Mouse (Mus musculus) gastrocnemius, postnatal 25 days (tissue): ENCODE data around the gene Gipc2. TPM values are rescaled to one million over a fixed set of nuclear protein-coding genes. Genes with fewer than 3 reads are reported as not detected.
"Not testable (repeated sequence)": the region's sequence is repeated elsewhere in the genome, so short reads cannot be mapped to it uniquely, and the experiment has no call there.

Source experiments
- DNase-seq: peaks from one replicate; pipeline ENCODE4 v3.0.0; 2022
- total RNA-seq, 2 experiments: library from RNA; stranded (reverse); gene quantifications; 1 replicate in 1 of 2; 2 replicates in 1 of 2; pipeline ENCODE4 v1.2.3; 2021

The Gipc2 gene
- total RNA-seq, 2 experiments from 2014 or later, result 0.24 to 0.59 TPM

DNA sequence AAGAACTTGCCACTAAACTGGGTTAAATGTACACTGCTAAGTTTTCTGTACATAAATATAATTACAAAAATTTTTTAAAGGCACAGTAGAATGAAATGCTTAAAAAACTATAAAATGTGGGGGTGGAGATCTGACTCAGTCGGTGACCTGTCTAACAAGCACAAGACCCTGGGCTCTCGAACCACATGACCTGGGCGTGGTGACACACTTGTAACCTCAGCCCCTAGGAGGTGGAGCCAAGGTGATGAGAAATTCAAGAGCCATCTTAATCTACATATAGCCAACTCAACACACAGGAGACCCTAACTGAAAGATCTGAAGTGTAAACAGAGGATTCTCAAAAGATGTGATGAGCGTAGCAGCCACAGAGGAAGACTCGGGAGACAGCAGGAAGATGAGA lies 11.9 kb downstream of the Gipc2 start:
- no peak for DNase-seq

- no peak for DNase-seq
Measured at GRCm38 (mm10) chr3:152153152-152153551, 12.9 kb downstream of the Gipc2 start.

DNA sequence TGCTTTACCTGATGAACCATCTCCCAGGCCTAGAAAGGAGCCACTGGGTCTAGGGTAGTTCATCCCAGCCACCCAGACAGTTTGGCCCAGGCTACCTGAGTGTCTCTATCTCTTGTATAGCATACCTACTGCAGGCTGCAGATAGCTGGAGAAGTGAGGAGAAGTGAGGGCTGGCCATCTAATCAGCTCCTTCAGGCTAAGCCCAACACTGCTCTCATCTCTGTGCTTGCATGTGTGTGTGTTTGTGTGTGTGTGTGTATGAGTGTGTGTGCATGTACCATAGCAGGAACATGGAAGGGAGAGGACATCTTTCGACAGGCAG lies 13.6 kb downstream of the Gipc2 start:
- DNase-seq, result no peak

DNA sequence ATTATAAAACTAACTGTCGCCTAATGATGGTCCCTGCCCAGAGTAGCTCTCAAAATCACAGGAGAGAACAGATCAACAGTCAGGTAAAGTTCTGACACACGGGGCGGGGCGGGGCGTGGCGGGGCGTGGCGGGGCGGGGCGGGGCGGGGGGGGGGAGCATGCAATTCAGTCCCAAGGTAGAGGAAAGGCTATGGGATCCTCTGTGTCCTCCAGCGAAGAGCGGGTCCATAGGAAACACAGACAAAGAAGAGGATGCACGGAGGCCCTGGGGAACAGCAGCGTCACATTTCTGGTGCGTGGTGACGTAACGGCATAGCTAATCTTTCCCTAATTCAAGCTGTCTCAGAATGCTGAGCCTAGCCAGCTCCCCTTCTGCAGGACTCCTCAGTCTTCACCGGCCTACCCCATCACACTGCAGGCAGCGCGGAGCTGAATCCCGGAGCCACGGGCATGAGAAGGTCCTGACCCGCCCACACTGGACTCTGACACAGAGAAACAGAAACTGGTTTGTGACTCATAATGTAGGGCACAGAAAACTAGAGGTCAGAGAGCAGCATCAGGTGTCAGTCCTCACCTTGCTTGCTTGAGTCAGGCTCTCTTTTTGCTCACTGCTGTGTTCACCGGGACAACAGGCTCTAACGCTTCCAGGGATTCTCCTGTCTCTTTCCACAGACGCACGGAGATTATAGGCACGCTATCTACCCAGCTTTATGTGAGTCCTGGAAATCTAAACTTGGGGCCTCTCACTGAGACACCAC lies 14.1 kb downstream of the Gipc2 start:
- DNase-seq, result no peak

DNA sequence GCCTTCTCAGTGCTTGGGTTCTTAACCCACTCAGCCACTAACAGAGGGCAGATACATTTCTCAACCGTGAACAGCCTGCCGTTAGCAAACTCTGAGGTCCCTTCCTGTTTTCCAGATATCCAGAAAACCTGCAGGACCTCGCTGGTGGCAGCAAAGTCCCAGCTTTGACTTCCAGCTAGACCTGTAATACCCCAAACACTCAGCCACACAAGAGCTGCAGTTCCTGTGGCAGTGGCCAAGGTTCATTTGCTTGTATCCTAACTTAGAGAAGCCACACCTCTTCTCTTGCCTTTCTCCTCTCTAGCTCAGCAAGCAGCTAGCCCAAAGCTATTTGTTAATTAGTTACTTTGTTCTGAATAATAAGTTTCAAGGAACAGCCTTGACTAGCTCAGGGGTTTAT lies 16.2 kb downstream of the Gipc2 start:
- DNase-seq, result peak; percentile 11

GRCm38 (mm10) chr3:152149449-152149848 lies 16.6 kb downstream of the Gipc2 start:
- DNase-seq, result no peak

- DNase-seq, result no peak
Measured at GRCm38 (mm10) chr3:152147085-152147831, 18.8 kb downstream of the Gipc2 start.

GRCm38 (mm10) chr3:152145186-152145585 lies 20.8 kb downstream of the Gipc2 start:
- DNase-seq, result peak; percentile 78

DNA sequence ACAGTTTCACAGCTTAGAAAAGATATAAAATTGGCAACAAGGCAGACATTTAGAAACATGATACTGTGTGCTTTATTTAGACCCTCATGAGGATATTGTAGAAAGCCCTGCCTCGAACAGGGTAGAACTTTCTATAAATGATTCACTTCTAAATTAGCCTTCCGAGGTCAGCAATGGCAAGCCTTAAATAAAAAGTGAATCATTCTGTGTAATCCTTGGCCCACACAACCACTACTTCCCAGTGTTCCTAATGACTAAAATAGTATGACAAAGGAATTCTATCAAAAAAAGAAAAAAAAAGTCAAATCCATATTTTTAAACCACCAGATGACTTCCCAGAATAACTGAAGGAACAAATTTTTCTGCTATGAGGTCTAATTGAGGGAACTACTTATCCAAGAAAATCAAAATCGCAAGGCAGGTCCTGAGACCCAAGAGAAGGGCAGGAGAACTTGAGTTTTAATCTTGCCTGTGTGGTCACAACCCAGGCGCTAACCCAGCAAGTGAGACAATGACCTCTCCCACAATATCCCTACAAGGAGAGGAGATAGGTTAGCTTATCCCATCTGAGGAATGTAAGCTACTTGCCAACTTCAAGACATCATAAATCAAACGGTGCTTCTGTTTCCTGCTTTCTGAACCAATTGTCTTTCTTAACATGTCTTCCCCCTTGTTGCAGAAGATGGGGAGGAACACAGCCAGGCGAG lies 22.9 kb downstream of the Gipc2 start:
- no peak for DNase-seq

DNA sequence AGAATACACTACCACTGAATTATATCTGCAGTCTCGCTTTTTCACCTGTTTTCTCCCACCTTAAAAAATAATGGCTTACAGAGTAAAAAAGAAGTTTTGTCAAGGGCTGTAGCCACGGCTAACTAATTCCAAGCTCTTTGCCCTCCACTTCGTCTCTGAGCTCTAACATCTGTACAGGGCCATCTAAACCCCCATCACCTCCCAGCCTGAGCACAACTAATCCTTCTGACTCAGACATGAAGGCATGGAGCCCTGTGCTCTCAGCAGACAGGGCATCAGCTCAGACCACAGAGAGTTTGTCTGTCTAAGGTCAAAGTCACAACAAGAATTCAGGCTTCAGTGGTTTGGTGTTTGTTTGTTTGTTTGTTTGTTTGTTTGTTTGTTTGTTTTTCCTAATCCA lies 23.9 kb downstream of the Gipc2 start:
- no peak for DNase-seq

DNA sequence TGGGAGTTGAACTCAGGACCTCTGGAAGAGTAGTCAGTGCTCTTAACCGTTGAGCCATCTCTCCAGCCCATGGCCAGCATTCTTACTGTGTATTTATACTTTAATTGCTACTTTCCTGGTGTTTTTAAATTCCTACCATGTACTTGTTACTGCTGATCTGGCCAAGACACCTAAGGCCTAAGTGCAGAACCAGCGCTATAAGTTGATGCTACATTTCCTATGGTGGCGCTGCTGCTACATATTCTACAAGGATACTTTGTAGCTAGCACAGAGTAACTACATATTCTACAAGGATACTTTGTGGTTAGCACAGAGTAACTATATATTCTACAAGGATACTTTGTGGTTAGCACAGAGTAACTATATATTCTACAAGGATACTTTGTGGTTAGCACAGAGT lies 26.7 kb downstream of the Gipc2 start:
- DNase-seq, result not testable (repeated sequence)

DNA sequence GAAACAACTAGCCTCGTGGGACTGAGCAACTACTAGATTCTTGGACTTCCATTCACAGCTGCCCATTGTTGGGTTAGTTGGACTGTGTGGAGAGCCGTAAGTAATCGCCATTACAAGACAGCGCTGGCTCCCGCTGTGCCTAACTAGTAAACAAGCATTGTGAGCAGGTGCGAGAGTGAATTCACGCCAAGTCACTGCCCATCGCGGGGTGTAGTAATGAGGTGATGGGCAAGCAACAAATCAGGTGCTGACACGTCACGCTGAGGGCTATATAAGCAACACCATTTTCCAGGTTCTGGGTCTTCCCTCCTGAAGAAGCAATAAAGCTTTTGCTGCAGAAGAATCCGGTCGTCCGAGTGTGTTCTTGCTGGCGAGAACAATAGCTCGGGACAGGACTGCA lies 29.9 kb downstream of the Gipc2 start:
- not testable (repeated sequence) for DNase-seq

GRCm38 (mm10) chr3:152133621-152134020 lies 32.4 kb downstream of the Gipc2 start:
- peak; percentile 21 for DNase-seq

GRCm38 (mm10) chr3:152130963-152131362 lies 35.1 kb downstream of the Gipc2 start:
- no peak for DNase-seq

GRCm38 (mm10) chr3:152129426-152129825 lies 36.6 kb downstream of the Gipc2 start:
- not testable (repeated sequence) for DNase-seq

GRCm38 (mm10) chr3:152128631-152129030 lies 37.4 kb downstream of the Gipc2 start:
- DNase-seq, result no peak

DNA sequence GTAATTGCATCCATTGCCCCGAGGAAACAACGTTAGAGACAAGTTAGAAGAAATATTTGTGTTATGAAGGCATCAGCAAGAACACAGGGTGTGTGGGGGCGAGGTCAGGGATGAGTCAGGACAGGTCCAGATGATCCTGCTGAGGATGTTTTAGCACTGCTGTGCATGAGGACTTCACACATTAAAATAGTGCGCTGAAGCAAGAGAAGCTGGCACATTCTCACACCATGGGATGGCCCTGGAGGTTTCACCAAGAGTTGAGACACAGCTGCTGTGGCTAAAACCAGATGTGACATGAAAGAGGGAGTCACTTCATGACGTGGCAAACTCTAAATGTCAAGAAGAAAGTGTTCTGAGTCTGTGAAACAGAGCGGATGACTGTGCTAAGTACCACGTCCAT lies 38.9 kb downstream of the Gipc2 start:
- DNase-seq, result no peak

DNA sequence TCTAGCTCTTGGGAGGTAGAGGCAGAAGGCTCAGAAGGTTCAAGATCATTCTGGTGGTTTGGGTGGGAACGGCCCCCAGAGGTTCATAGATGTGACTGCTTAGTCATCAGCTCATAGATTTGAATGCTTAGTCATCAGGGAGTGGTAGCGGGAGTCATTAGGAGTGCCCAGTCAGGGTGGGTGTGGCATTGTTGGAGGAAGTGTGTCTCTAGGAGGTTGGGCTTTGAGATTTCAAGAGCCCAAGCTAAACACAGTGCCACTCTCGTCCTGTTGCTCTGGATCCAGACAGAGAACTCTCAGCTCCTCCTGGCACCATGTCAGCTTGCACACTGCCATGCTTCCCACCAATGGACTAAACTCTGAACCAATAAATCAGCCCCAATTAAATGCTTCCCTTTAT lies 43.3 kb downstream of the Gipc2 start:
- no peak for DNase-seq

DNA sequence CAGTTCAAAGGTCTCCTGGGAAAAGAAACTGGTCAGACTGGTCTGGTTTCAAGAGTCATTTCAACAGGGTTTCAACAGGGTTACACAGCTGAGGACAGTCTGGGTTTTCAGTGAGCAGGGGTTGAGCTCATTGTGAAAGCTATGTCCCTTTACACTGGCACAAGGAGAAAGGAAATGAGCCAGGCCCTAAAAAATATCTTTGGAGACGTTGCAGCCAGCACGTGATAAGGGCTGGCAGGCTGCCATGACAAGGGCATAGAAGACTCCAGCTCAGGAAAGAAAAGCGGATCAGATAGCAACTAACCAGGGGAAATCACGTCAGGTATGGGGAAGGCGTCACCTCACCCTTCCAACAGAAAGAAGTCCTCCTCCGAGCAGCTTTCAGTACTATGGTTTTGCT lies 43.9 kb downstream of the Gipc2 start:
- DNase-seq, result peak; percentile 58

DNA sequence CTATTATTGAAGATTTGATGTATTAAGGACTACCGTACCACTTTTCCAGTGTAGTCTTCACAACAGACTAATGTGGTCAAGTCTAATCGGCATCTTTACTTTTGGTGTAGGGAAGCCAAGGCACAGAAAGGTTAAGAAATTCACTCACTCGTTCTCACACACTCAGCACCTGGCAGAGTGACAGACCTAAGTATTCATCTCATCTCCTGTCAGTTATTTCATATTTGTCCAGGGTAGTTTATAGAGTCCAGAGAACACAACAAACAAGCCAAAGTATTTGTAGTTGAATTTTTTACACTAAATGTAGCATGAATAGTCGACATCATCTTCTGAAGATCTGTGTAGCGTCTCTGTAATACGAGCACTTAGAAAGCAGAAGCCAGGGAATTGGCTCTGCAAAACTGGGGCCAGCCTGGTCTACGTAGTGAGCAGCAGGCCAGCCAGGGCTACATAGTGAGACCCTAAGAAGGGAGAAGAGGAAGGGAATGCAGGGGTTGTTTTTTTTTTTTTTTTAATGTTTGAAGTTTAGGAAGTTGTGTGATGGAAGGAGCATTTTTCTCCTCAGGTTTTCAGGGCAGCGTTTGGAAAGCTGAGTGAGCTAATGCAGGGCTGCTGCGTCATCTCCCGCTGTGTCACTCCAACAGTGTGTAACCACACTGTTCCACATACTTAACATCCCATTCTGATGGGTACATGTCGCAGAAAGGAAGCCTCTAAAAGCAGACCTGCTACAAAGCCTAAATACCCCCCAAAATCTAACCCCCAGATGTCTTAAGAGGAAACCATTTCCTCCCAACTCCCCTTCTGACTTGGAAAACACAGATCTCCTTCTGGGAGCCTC lies 44.6 kb downstream of the Gipc2 start:
- DNase-seq, result no peak

- no peak for DNase-seq
Measured at GRCm38 (mm10) chr3:152119987-152120386, 46.0 kb downstream of the Gipc2 start.

DNA sequence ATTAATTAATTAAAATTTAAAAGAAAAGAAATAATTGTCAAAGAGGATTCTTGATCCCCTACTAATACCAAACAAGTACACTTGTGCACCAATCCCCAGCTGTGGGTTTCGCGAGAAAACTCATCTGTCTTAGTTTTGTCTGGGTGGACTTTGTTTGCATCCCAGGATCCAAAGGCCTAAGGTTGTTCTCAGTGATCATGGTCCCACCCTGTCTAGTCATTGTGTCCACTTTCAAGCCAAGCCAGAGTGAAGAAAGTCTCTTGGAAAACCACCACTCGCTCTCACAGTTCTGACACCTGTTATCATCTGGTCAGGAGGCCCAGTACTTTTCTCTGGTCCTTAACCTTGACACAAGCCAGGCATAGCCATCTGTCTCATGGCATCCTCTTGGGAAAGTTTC lies 48.1 kb downstream of the Gipc2 start:
- no peak for DNase-seq
